Mouse (Mus musculus): ENCODE results near the gene Tcf21. TPM values are rescaled to one million over a fixed set of nuclear protein-coding genes. Genes with fewer than 3 reads are reported as not detected.

Gene Tcf21
- total and polyA plus RNA-seq, 2 experiments from 2014 or later = 0.24 TPM; not detected in 1

DNA sequence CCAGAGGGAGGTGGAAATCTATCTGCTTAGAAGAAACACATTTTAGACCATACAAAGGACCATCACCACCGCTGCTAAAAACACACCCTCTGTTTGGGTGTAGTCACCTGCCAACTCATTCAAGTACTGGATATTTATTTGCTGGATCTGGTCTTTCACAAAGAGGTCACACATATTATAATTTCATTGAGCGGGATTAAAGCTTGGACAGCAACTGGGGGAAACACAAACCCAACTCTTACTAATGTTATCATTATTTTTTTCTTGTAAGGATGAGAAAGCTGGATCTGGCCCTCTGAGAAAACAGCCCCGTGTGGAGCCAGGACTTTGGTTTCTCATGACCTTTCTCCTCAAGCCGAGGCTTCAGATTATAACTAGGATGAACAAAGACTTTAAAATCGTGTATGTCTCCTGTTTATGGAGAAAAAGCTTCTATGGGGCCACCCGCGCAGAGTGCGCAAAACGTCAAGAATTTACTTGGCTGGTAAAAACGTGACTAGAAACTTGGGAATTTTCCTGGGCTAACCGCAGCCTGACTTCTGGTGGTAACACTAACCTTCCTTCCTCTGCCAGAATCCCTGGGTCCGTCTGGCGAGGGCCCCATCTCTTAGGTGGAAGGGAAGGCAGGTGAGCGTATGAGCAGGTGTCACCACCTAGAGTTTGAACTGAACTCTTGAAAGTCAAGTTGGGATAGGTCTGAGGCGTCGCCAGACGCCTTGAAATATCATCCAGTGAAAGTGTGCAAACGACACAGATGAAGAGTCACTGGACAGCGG is 4.3 kb downstream of the Tcf21 start:
- no peaks in the 10 kb centered on the region for H3K9me3 ChIP-seq (ENCODE audit: low read length)
- DNase-seq = no peak
- H3K27ac ChIP-seq (ENCODE audit: low read depth, low read length) = no peak overlapping the region
- no peak overlapping the region for H3K4me2 ChIP-seq (ENCODE audit: low read depth)
- 2% methylated on average over 19 of the region's 19 CpGs for WGBS
- no peak overlapping the region for H3K4me3 ChIP-seq (ENCODE audit: low read depth, low read length)
- H3K9ac ChIP-seq = no peak overlapping the region
- H3K27me3 ChIP-seq (ENCODE audit: insufficient read depth, low read length) = peaks cover 85% of the 10 kb centered on the region
- no peak for TF ChIP-seq CTCF (IDR thresholded peaks at IDR 0.05; ENCODE audit: low read depth)
- no peaks in the 10 kb centered on the region for H3K36me3 ChIP-seq (ENCODE audit: insufficient read depth)
- no peaks in the 10 kb centered on the region for H3K4me1 ChIP-seq (ENCODE audit: insufficient read depth)
- no peak for ATAC-seq

DNA sequence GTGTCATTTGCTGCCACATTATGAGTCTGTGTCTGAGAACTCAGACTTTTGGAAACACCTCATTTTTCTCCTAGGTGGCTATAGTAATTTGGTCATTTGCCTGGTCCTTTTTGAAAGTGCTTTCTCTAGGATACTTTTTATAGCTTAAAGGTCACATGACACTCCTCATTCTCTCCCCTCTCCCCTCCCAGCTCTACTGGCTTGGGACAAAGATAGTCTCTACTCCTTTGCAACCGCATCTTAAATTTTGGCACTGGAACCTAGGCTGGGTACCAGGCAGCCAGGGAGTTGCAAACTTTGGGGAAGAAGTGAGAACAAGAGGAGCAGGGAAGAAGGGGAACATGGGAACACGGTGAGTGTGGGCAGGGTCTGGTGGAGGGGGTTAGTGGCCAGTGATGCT is 5.2 kb downstream of the Tcf21 start:
- DNase-seq = no peak
- ATAC-seq = no peak
- TF ChIP-seq CTCF (IDR thresholded peaks at IDR 0.05; ENCODE audit: low read depth) = no peak
- Histone ChIP-seq H3K9me3 (ENCODE audit: low read length) (no peaks in the 10 kb centered on the region), H3K9ac (no peak overlapping the region), H3K36me3 (ENCODE audit: insufficient read depth) (no peaks in the 10 kb centered on the region), H3K4me1 (ENCODE audit: insufficient read depth) (no peaks in the 10 kb centered on the region), H3K4me2 (ENCODE audit: low read depth) (no peak overlapping the region), H3K4me3 (ENCODE audit: low read depth, low read length) (no peak overlapping the region), H3K27ac (ENCODE audit: low read depth, low read length) (no peak overlapping the region), H3K27me3 (ENCODE audit: insufficient read depth, low read length) (peaks cover 82% of the 10 kb centered on the region)
- 3% methylated on average over 2 of the region's 2 CpGs for WGBS

- Histone ChIP-seq H3K4me3 (ENCODE audit: low read depth, low read length) (no peak overlapping the region), H3K9ac (no peak overlapping the region), H3K36me3 (ENCODE audit: insufficient read depth) (no peaks in the 10 kb centered on the region), H3K9me3 (ENCODE audit: low read length) (no peaks in the 10 kb centered on the region), H3K27me3 (ENCODE audit: insufficient read depth, low read length) (peaks cover 77% of the 10 kb centered on the region), H3K4me1 (ENCODE audit: insufficient read depth) (no peaks in the 10 kb centered on the region), H3K27ac (ENCODE audit: low read depth, low read length) (no peak overlapping the region), H3K4me2 (ENCODE audit: low read depth) (no peak overlapping the region)
- ATAC-seq (no peak), DNase-seq (no peak)
- TF ChIP-seq CTCF (IDR thresholded peaks at IDR 0.05; ENCODE audit: low read depth) = no peak
- WGBS = 0% methylated on average over 4 of the region's 8 CpGs
Observed at GRCm38 (mm10) chr10:22814294-22814693, 5.7 kb downstream of the Tcf21 start.

DNA sequence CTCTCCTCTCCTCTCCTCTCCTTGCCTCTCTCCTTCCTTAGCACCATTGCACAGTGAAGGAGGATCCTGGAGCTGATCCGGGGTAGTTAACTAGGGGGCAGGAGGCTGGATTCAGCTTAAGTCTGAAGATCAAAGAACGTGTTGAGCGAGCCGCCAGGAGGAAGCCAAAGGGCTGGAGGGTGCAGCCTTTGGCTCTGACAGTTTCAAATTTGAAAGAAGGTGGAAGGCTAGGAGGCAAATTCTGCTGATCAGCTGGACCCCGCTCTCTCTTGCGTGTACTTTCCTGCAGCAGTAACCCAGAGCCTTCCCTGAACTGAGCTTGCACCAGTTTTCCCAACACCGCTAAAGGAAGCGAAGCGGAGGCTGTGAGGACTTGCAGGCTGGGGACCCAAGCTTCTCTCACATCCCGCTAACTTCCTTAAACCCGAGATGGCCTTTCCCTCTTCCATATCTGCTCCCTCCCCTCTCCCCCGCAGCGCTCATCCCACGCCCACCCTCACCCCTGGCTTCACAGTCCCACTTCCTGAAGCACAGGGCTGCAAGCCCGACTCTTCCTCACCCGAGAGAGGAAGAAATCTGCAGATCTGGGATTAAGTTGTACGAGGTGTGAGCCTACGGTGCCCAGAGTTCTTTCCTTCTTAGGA is 6.5 kb downstream of the Tcf21 start:
- ATAC-seq (peak; percentile 25; the same call in 1 of the 2 replicates), DNase-seq (no peak)
- no peaks in the 10 kb centered on the region for H3K4me1 ChIP-seq (ENCODE audit: insufficient read depth)
- H3K27me3 ChIP-seq (ENCODE audit: insufficient read depth, low read length) = peaks cover 69% of the 10 kb centered on the region
- no peak for TF ChIP-seq CTCF (IDR thresholded peaks at IDR 0.05; ENCODE audit: low read depth)
- no peaks in the 10 kb centered on the region for H3K36me3 ChIP-seq (ENCODE audit: insufficient read depth)
- no peak overlapping the region for H3K9ac ChIP-seq
- no peak overlapping the region for H3K4me3 ChIP-seq (ENCODE audit: low read depth, low read length)
- H3K27ac ChIP-seq (ENCODE audit: low read depth, low read length) = no peak overlapping the region
- no peaks in the 10 kb centered on the region for H3K9me3 ChIP-seq (ENCODE audit: low read length)
- no peak overlapping the region for H3K4me2 ChIP-seq (ENCODE audit: low read depth)
- 2% methylated on average over 18 of the region's 18 CpGs for WGBS

- Histone ChIP-seq H3K9ac (no peak overlapping the region), H3K9me3 (ENCODE audit: low read length) (no peaks in the 10 kb centered on the region), H3K36me3 (ENCODE audit: insufficient read depth) (no peaks in the 10 kb centered on the region), H3K27me3 (ENCODE audit: insufficient read depth, low read length) (peaks cover 59% of the 10 kb centered on the region), H3K4me1 (ENCODE audit: insufficient read depth) (no peaks in the 10 kb centered on the region), H3K4me2 (ENCODE audit: low read depth) (no peak overlapping the region), H3K27ac (ENCODE audit: low read depth, low read length) (no peak overlapping the region), H3K4me3 (ENCODE audit: low read depth, low read length) (no peak overlapping the region)
- no peak for DNase-seq
- WGBS = 6% methylated on average over 12 of the region's 12 CpGs
- TF ChIP-seq CTCF (IDR thresholded peaks at IDR 0.05; ENCODE audit: low read depth) = no peak
- no peak for ATAC-seq
Observed at GRCm38 (mm10) chr10:22811921-22812320, 8.1 kb downstream of the Tcf21 start.

GRCm38 (mm10) chr10:22782684-22783083 is 37.3 kb downstream of the Tcf21 start:
- H3K4me3 ChIP-seq (ENCODE audit: low read depth, low read length) = no peak overlapping the region
- no peak overlapping the region for H3K27ac ChIP-seq (ENCODE audit: low read depth, low read length)
- H3K36me3 ChIP-seq (ENCODE audit: insufficient read depth) = no peaks in the 10 kb centered on the region
- ATAC-seq (no peak), DNase-seq (no peak)
- no peaks in the 10 kb centered on the region for H3K27me3 ChIP-seq (ENCODE audit: insufficient read depth, low read length)
- TF ChIP-seq CTCF (IDR thresholded peaks at IDR 0.05; ENCODE audit: low read depth) = peak; percentile 35
- no peaks in the 10 kb centered on the region for H3K4me1 ChIP-seq (ENCODE audit: insufficient read depth)
- WGBS = 56% methylated on average over 3 of the region's 3 CpGs
- no peaks in the 10 kb centered on the region for H3K9me3 ChIP-seq (ENCODE audit: low read length)
- H3K9ac ChIP-seq = no peak overlapping the region
- H3K4me2 ChIP-seq (ENCODE audit: low read depth) = no peak overlapping the region

DNA sequence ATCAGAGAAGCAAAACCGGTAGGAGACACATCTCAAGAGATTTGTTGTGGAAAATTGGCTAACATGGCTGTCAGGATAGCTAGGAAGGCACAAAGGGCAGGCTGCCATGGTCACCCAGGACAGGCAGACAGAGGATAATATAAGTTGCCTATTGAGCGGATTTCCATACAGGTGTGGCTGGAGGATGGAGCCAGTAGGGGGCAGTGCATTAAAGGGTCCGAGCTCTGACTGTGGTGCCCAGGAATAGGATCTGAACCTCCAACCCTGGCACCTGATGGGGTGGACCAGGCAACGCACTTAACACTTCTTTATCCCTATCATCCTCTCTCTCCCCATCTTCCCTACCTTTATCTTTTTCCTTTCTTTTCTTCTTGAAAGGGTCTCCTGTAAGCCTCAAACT is 38.5 kb downstream of the Tcf21 start:
- DNase-seq = no peak

More for the DNA sequence above, 38.5 kb downstream of the Tcf21 start:
- Histone ChIP-seq H3K4me3 (ENCODE audit: low read depth, low read length) (no peak overlapping the region), H3K4me2 (ENCODE audit: low read depth) (no peak overlapping the region), H3K27ac (ENCODE audit: low read depth, low read length) (no peak overlapping the region), H3K27me3 (ENCODE audit: insufficient read depth, low read length) (no peaks in the 10 kb centered on the region), H3K9me3 (ENCODE audit: low read length) (no peaks in the 10 kb centered on the region), H3K9ac (no peak overlapping the region), H3K4me1 (ENCODE audit: insufficient read depth) (no peaks in the 10 kb centered on the region), H3K36me3 (ENCODE audit: insufficient read depth) (no peaks in the 10 kb centered on the region)
- 0 out of 2 replicates have a peak, but pooled peaks have one; percentile 24 for TF ChIP-seq CTCF (IDR thresholded peaks at IDR 0.05; ENCODE audit: low read depth)
- ATAC-seq = no peak
- 42% methylated on average over 4 of the region's 4 CpGs for WGBS
